Mouse (Mus musculus): ENCODE results near the gene 1700020L24Rik.
A peak's percentile ranks its signal among the peaks of the same experiment; 100 is the strongest.

The 1700020L24Rik gene

DNA sequence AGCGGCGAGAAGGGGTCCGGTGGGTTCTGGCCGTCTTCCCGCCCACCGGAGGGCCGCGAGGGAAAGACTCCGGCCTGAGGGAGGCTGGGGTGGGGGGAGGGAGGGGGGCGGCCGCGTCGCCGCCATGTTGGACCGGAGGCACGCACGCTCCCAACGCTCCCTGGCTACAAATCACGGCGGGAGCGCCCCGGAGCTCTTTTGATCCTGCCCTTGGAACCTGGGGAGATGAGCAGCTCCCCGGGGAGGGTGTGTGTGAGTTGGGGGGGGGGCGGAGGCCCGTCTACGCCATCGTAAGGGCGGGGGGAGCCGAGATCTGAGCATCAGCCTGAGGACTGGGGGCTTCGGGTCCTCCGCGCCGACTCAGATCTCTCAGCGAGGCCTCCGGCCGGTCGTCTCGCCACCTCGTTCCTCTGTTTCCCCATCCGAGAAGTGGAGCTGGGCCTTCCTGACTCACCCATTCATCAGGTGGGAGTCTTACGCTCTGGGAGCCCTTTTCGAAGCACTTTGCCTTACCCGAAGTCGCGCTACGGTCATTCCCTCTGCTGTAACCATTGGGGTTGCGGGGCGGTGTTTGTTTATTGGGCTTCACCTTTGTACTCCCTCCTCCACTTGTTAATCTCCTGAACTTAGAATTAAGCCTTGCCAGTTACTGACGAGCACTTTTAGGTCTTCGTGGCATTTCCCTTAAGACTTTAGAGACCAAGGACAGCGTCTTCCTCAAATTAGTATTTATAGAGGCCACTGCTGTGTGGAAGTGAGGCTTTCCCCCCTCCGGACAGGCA, 35.9 kb downstream of the 1700020L24Rik start:
- DNase-seq (ENCODE audit: low spot score), result peak; percentile 16

Measured in ovary, adult 18-20 months (tissue).